Mouse (Mus musculus) heart, embryonic 11.5 days (tissue): ENCODE measurements around the gene Kcnip1. TPM values are rescaled to one million over a fixed set of nuclear protein-coding genes. Genes with fewer than 3 reads are reported as not detected.

Experiments
- ATAC-seq: fragments of 200-750 bp; cut with Nextera tagmentation; replicated peaks from 2 replicates; pipeline ENCODE4 v1.8.0; 2017; ENCODE audit warnings: moderate library complexity; ENCODE audit not compliant: insufficient number of reproducible peaks, low FRiP score, low TSS enrichment
- H3K27ac ChIP-seq: fragments of 300-500 bp; sonication (generic); 2 replicates; pipeline ENCODE4 v1.5.1; 2014; ENCODE audit warnings: mild to moderate bottlenecking, low read depth, low read length
- H3K27me3 ChIP-seq: fragments of 300-500 bp; sonication (generic); 2 replicates; pipeline ENCODE4 v1.6.1; 2014; ENCODE audit warnings: mild to moderate bottlenecking, low read length, mixed read lengths; ENCODE audit not compliant: control insufficient read depth, insufficient read depth
- H3K36me3 ChIP-seq: fragments of 300-500 bp; sonication (generic); 2 replicates; pipeline ENCODE4 v1.6.1; 2014; ENCODE audit warnings: mild to moderate bottlenecking, low read length, moderate library complexity, mixed read lengths; ENCODE audit not compliant: control insufficient read depth, insufficient read depth
- H3K4me1 ChIP-seq: fragments of 300-500 bp; sonication (generic); 2 replicates; pipeline ENCODE4 v1.6.1; 2014; ENCODE audit warnings: low read length; ENCODE audit not compliant: control insufficient read depth, insufficient read depth
- H3K4me2 ChIP-seq: fragments of 300-500 bp; sonication (generic); 2 replicates; pipeline ENCODE4 v1.6.1; 2014; ENCODE audit warnings: mild to moderate bottlenecking, moderate library complexity
- H3K4me3 ChIP-seq: fragments of 300-500 bp; sonication (generic); 2 replicates; pipeline ENCODE4 v1.5.1; 2014; ENCODE audit warnings: low read depth, low read length
- H3K9ac ChIP-seq: fragments of 300-500 bp; sonication (generic); 2 replicates; pipeline ENCODE4 v1.6.1; 2014; ENCODE audit warnings: mild to moderate bottlenecking, low read depth, low read length, moderate library complexity
- H3K9me3 ChIP-seq: fragments of 300-500 bp; sonication (generic); replicated peaks from 2 replicates; pipeline ENCODE4 v1.6.1; 2016; ENCODE audit warnings: low read length; ENCODE audit not compliant: control insufficient read depth
- WGBS: fragments of 180-500 bp; shearing (Covaris S2); extraction: QIAGEN DNeasy Blood & Tissue Kit; methylation state at CpG from one replicate; pipeline ENCODE4 v1.1.7; 2014; ENCODE audit not compliant: insufficient replicate concordance; 5-methylcytosine and 5-hydroxymethylcytosine counted together
- polyA plus RNA-seq: library from polyadenylated mRNA; unstranded; fragments of >200 nt; fragmentation: Nextera tagmentation; extraction: Ambion mirVana; gene quantifications from 2 replicates; pipeline ENCODE4 v1.2.1, GENCODE M21; 2014

Gene Kcnip1
- polyA plus RNA-seq, 1 experiment from 2014 or later, result 0.44 TPM

DNA sequence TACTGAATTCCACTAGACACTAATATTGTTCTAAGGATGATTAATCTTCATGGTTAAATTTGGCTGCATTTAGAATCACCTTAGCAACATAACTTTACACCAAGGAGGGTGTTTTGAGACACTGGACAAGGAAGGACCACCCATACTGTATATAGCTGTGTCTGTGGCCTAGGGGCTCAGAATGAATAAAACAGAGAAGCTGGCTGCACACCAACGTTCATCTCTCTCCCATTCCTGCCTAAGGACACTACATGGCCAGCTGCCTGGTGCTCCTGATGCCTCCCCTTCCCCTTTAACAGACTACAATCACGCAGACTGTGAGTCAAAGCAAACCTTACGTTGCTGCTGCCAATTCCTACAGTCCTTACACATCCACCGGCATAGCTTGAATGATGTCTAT lies 37.0 kb downstream of the Kcnip1 start:
- no peak overlapping the region for H3K27ac ChIP-seq
- H3K4me2 ChIP-seq, result no peak overlapping the region
- WGBS, result 68% methylated on average over 4 of the region's 4 CpGs
- H3K36me3 ChIP-seq, result no peaks in the 10 kb centered on the region
- H3K4me1 ChIP-seq, result no peaks in the 10 kb centered on the region
- H3K9me3 ChIP-seq, result no peaks in the 10 kb centered on the region
- H3K4me3 ChIP-seq, result no peak overlapping the region
- H3K27me3 ChIP-seq, result no peaks in the 10 kb centered on the region
- no peak for ATAC-seq
- no peak overlapping the region for H3K9ac ChIP-seq

- H3K4me2 ChIP-seq, result no peak overlapping the region
- no peaks in the 10 kb centered on the region for H3K4me1 ChIP-seq
- H3K9me3 ChIP-seq, result 0 out of 2 replicates have a peak, but pooled peaks cover 4% of the 10 kb centered on the region
- H3K9ac ChIP-seq, result no peak overlapping the region
- H3K4me3 ChIP-seq, result no peak overlapping the region
- no peaks in the 10 kb centered on the region for H3K36me3 ChIP-seq
- WGBS, result 83% methylated on average over 8 of the region's 8 CpGs
- H3K27ac ChIP-seq, result no peak overlapping the region
- H3K27me3 ChIP-seq, result no peaks in the 10 kb centered on the region
- no peak for ATAC-seq
These were observed 41.0 kb downstream of the Kcnip1 start for GRCm38 (mm10) chr11:33951684-33952625.

DNA sequence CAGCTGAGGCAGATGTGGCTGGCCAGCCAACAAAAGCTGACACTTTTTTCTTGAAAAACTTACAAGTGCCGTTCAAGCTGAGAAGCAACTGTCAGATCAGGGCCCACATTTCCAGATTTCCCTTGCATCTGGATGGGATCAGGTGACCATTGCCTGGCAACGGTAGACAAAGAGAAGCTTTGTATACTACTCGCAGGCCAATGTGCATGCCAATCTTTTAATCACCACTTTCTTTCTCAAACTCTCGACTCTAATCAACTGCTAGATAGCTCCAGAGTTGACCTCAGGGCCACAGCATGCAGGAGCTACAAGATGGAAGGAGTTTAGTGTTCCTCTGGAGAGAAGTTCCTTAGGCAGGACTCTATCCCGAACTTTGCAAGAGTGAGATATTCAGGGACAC lies 41.8 kb downstream of the Kcnip1 start:
- no peak overlapping the region for H3K9ac ChIP-seq
- WGBS, result 60% methylated on average over 5 of the region's 5 CpGs
- no peaks in the 10 kb centered on the region for H3K27me3 ChIP-seq

DNA sequence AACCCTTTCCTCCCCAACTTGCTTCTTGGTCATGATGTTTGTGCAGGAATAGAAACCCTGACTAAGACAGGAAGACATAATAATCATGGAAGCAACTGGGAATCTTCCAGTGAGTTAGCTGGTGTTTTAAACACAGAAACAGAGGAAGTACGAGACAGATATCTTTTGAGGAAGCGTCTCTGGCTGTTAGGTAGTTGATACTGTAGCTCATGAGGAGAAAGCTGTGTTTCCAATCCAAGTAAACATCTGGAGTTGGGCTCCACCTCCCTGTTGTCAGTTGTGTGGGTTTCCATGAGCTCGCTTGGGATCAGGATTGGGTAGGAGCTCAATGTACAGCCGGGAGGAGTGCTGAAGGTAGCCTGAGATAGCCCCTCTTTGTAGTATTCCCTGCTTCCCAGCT lies 46.5 kb downstream of the Kcnip1 start:
- H3K4me2 ChIP-seq, result no peak overlapping the region
- WGBS, result 63% methylated on average over 4 of the region's 4 CpGs
- H3K4me1 ChIP-seq, result no peaks in the 10 kb centered on the region
- H3K4me3 ChIP-seq, result no peak overlapping the region
- H3K9me3 ChIP-seq, result 0 out of 2 replicates have a peak, but pooled peaks cover 4% of the 10 kb centered on the region
- no peaks in the 10 kb centered on the region for H3K36me3 ChIP-seq
- no peaks in the 10 kb centered on the region for H3K27me3 ChIP-seq
- ATAC-seq, result no peak
- H3K9ac ChIP-seq, result no peak overlapping the region
- no peak overlapping the region for H3K27ac ChIP-seq

More for the DNA sequence above, 41.8 kb downstream of the Kcnip1 start:
- Histone ChIP-seq H3K36me3 (no peaks in the 10 kb centered on the region), H3K27ac (no peak overlapping the region), H3K4me3 (no peak overlapping the region), H3K4me2 (no peak overlapping the region), H3K4me1 (no peaks in the 10 kb centered on the region), H3K9me3 (0 out of 2 replicates have a peak, but pooled peaks cover 4% of the 10 kb centered on the region)
- ATAC-seq, result no peak

GRCm38 (mm10) chr11:33944786-33945328 lies 48.1 kb downstream of the Kcnip1 start:
- Histone ChIP-seq H3K4me2 (no peak overlapping the region), H3K27me3 (no peaks in the 10 kb centered on the region), H3K36me3 (no peaks in the 10 kb centered on the region), H3K9ac (no peak overlapping the region), H3K9me3 (no peaks in the 10 kb centered on the region), H3K4me1 (no peaks in the 10 kb centered on the region), H3K4me3 (no peak overlapping the region), H3K27ac (no peak overlapping the region)
- no peak for ATAC-seq
- 81% methylated on average over 9 of the region's 9 CpGs for WGBS

GRCm38 (mm10) chr11:33944067-33944785 lies 48.7 kb downstream of the Kcnip1 start:
- H3K9me3 ChIP-seq, result no peaks in the 10 kb centered on the region
- H3K9ac ChIP-seq, result no peak overlapping the region
- no peak for ATAC-seq
- 55% methylated on average over 4 of the region's 4 CpGs for WGBS
- no peak overlapping the region for H3K27ac ChIP-seq
- H3K4me1 ChIP-seq, result no peaks in the 10 kb centered on the region
- no peak overlapping the region for H3K4me3 ChIP-seq
- no peaks in the 10 kb centered on the region for H3K27me3 ChIP-seq
- H3K4me2 ChIP-seq, result no peak overlapping the region
- no peaks in the 10 kb centered on the region for H3K36me3 ChIP-seq

GRCm38 (mm10) chr11:33943565-33943964 lies 49.4 kb downstream of the Kcnip1 start:
- no peaks in the 10 kb centered on the region for H3K27me3 ChIP-seq
- WGBS, result 59% methylated on average over 1 of the region's 1 CpGs
- no peak overlapping the region for H3K4me2 ChIP-seq
- no peak overlapping the region for H3K27ac ChIP-seq
- H3K4me3 ChIP-seq, result no peak overlapping the region
- no peak overlapping the region for H3K9ac ChIP-seq
- ATAC-seq, result no peak
- H3K36me3 ChIP-seq, result no peaks in the 10 kb centered on the region
- H3K4me1 ChIP-seq, result no peaks in the 10 kb centered on the region
- no peaks in the 10 kb centered on the region for H3K9me3 ChIP-seq

- Histone ChIP-seq H3K4me3 (no peak overlapping the region), H3K27me3 (no peaks in the 10 kb centered on the region), H3K9me3 (no peaks in the 10 kb centered on the region), H3K36me3 (no peaks in the 10 kb centered on the region), H3K9ac (no peak overlapping the region), H3K4me1 (no peaks in the 10 kb centered on the region), H3K27ac (no peak overlapping the region), H3K4me2 (no peak overlapping the region)
- ATAC-seq, result no peak
- WGBS, result 64% methylated on average over 4 of the region's 4 CpGs
These were observed 53.4 kb downstream of the Kcnip1 start for GRCm38 (mm10) chr11:33939456-33940113.
